Mouse (Mus musculus) hindbrain, postnatal 0 days (tissue): ENCODE measurements around the gene Ube2e1. TPM values are rescaled to one million over a fixed set of nuclear protein-coding genes. Genes with fewer than 3 reads are reported as not detected.

Source experiments
- ATAC-seq: fragments of 200-750 bp; cut with Nextera tagmentation; 2 replicates; pipeline ENCODE4 v1.8.0; 2017; ENCODE audit warnings: mild to moderate bottlenecking, moderate TSS enrichment, moderate library complexity
- DNase-seq: peaks from one replicate; pipeline ENCODE4 v3.0.0-alpha.2; 2015; ENCODE audit warnings: low spot score
- H3K27ac ChIP-seq: fragments of 300-500 bp; sonication (generic); 2 replicates; pipeline ENCODE4 v1.5.1; 2014; ENCODE audit warnings: mild to moderate bottlenecking
- H3K27me3 ChIP-seq: fragments of 300-500 bp; sonication (generic); 2 replicates; pipeline ENCODE4 v1.6.1; 2014; ENCODE audit warnings: low read length, mixed read lengths; ENCODE audit not compliant: insufficient read depth
- H3K36me3 ChIP-seq: fragments of 300-500 bp; sonication (generic); 2 replicates; pipeline ENCODE4 v1.6.1; 2014; ENCODE audit warnings: low read length, mixed read lengths; ENCODE audit not compliant: insufficient read depth
- H3K4me1 ChIP-seq: fragments of 300-500 bp; sonication (generic); 2 replicates; pipeline ENCODE4 v1.6.1; 2014; ENCODE audit warnings: antibody characterized with exemption, low read length, mixed read lengths; ENCODE audit not compliant: insufficient read depth
- H3K4me2 ChIP-seq: fragments of 300-500 bp; sonication (generic); 2 replicates; pipeline ENCODE4 v1.6.1; 2014; ENCODE audit warnings: low read depth, mild to moderate bottlenecking, low read length, moderate library complexity, mixed read lengths
- H3K4me3 ChIP-seq: fragments of 300-500 bp; sonication (generic); 2 replicates; pipeline ENCODE4 v1.5.1; 2014; ENCODE audit warnings: low read length
- H3K9ac ChIP-seq: fragments of 300-500 bp; sonication (generic); replicated peaks from 2 replicates; pipeline ENCODE4 v1.6.1; 2014; ENCODE audit warnings: mild to moderate bottlenecking, low read length, moderate library complexity, mixed read lengths
- H3K9me3 ChIP-seq: fragments of 300-500 bp; sonication (generic); 2 replicates; pipeline ENCODE4 v1.6.1; 2016; ENCODE audit warnings: low read length, mixed read lengths
- CTCF ChIP-seq: IDR thresholded peaks from 2 replicates; pipeline ENCODE4 v1.5.1; 2016; ENCODE audit warnings: antibody characterized with exemption, control low read depth, low read depth
- WGBS: fragments of 180-500 bp; shearing (Covaris S2); extraction: QIAGEN DNeasy Blood & Tissue Kit; methylation state at CpG from one replicate; pipeline ENCODE4 v1.1.7; 2014; 5-methylcytosine and 5-hydroxymethylcytosine counted together
- polyA plus RNA-seq: library from polyadenylated mRNA; unstranded; fragments of >200 nt; fragmentation: Nextera tagmentation; extraction: Ambion mirVana; gene quantifications from 2 replicates; pipeline ENCODE4 v1.2.1, GENCODE M21; 2015
- total RNA-seq: library from RNA; depleted of rRNA; stranded (reverse); fragments of >200 nt; gene quantifications from 2 replicates; pipeline ENCODE4 v1.2.3, GENCODE M21; 2014; rRNA removed

Ube2e1 gene
- total RNA-seq (33.5 and 38.8 TPM in 2 replicates), polyA plus RNA-seq (157 TPM in 2 replicates)

DNA sequence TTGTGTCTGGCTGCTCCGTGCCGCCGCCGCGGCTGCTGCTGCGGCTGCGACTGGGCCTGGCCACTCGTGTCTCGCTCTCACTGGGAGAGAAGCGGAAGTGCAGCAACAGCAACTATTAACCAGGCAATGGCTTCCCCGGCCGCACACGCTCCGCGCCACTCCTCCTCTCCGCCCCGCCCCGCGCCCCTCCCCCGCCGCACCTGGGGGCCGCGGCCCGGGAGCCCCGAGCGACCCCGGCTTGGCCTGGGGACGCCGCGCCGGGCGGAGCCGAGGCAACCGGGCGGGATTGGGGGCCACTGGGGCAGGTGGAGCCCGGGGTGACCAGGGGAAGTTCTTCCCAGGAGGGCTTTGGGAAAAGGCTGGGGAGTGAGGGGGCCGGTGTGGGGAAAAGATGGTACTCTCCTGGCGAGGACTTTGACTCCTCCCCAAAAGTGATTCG, at the start of gene Ube2e1:
Gene Ube2e1, minus strand, starts transcription at position 167 of the 439 bp plus-strand sequence.
- Histone ChIP-seq H3K9me3 (no peaks in the 10 kb centered on the region), H3K4me2 (peak within 1 kb of the TSS; percentile 77), H3K36me3 (no peaks in the 10 kb centered on the region), H3K27ac (peak within 1 kb of the TSS; percentile 86), H3K27me3 (no peaks in the 10 kb centered on the region), H3K4me3 (peak within 1 kb of the TSS; percentile 90), H3K4me1 (peaks cover 17% of the 10 kb centered on the region), H3K9ac (peak within 1 kb of the TSS; percentile 96)
- ATAC-seq, result peak; percentile 91
- under 1% methylated on average over 37 of the region's 39 CpGs for WGBS
- DNase-seq, result peak; percentile 82
- no peak for TF ChIP-seq CTCF

DNA sequence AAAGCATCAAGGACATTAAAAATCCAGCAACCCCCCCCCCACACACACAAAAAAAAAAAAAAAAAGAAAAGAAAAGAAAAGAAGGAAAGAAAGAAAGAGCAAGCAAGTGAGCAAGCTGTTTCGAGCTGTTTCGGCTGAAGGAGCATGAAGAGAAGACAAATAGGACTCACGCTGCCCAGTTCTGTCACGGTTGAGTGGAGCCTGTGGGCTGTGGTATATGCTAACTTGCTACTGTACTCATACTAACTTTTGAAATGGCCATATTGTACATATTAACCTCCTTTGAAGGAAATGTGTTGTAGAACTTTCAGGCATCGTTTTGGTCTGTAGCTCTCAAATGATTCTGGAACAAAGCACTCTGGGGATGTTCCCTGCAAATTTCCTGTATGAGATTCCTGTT, 48.2 kb upstream of the Ube2e1 start:
- DNase-seq (no peak), ATAC-seq (no peak)
- Histone ChIP-seq H3K27me3 (no peaks in the 10 kb centered on the region), H3K36me3 (no peaks in the 10 kb centered on the region), H3K9ac (no peak overlapping the region), H3K27ac (no peak overlapping the region), H3K9me3 (no peaks in the 10 kb centered on the region), H3K4me3 (no peak overlapping the region), H3K4me1 (no peaks in the 10 kb centered on the region), H3K4me2 (no peak overlapping the region)
- no peak for TF ChIP-seq CTCF
- 53% methylated on average over 5 of the region's 5 CpGs for WGBS

DNA sequence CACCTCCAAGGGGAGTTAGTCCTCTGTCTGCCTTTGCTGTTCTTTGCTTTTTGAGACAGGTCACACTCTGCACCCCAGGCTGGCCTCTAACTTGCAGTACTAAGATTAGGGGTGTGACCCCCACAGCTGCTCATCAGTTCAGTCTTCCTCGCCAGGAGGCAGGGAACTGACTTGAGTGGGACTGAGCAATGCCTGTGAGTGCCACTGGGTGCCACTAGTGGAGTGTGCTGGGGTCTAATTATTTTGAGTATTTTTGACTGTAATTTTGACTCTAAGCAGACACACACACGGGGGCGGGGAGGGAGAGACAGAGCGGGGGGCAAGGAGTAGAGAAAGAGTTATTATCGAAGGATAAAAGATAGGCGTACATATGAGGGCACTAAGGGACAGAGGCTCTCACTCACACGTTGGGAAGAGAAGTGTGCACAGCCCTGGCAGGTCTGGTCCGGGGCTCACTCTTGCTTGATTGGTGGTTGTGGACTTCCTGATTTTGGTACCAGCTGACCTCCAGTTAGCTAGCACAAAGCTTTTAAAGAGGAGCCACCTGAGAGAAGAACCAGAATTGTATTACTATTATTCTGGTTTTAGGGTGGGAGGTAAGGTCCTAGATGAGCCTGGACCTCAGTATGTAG, 46.4 kb upstream of the Ube2e1 start:
- DNase-seq (peak; percentile 56), ATAC-seq (peak; percentile 82)
- Histone ChIP-seq H3K27ac (no peak overlapping the region), H3K36me3 (no peaks in the 10 kb centered on the region), H3K9me3 (no peaks in the 10 kb centered on the region), H3K27me3 (no peaks in the 10 kb centered on the region), H3K4me2 (no peak overlapping the region), H3K9ac (no peak overlapping the region), H3K4me1 (no peaks in the 10 kb centered on the region), H3K4me3 (no peak overlapping the region)
- peak; percentile 75 for TF ChIP-seq CTCF
- 63% methylated on average over 8 of the region's 8 CpGs for WGBS

DNA sequence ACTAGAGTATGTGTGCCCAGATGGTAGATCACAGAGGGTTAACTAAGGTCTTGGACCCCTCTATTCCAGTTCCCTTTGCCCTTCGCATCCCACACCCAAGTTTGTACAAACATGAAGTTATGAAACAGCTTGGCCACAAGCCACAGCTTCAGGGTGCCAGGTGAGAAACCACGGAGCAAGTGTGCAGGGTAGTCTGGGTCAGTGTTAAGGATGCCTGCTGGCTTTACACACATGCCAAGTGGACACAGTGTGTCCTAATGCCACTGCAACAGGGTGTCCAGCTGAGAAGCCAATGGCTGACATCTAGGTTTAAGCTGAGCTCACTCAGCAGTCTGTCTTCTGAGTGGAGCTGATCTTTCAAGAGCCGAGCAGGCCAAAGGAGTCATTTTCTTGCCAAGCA, 44.5 kb upstream of the Ube2e1 start:
- Histone ChIP-seq H3K36me3 (no peaks in the 10 kb centered on the region), H3K9me3 (no peaks in the 10 kb centered on the region), H3K27me3 (no peaks in the 10 kb centered on the region), H3K27ac (no peak overlapping the region), H3K9ac (no peak overlapping the region), H3K4me2 (no peak overlapping the region), H3K4me3 (no peak overlapping the region), H3K4me1 (no peaks in the 10 kb centered on the region)
- no peak for TF ChIP-seq CTCF
- ATAC-seq (no peak), DNase-seq (no peak)
- WGBS, result 51% methylated on average over 3 of the region's 3 CpGs

DNA sequence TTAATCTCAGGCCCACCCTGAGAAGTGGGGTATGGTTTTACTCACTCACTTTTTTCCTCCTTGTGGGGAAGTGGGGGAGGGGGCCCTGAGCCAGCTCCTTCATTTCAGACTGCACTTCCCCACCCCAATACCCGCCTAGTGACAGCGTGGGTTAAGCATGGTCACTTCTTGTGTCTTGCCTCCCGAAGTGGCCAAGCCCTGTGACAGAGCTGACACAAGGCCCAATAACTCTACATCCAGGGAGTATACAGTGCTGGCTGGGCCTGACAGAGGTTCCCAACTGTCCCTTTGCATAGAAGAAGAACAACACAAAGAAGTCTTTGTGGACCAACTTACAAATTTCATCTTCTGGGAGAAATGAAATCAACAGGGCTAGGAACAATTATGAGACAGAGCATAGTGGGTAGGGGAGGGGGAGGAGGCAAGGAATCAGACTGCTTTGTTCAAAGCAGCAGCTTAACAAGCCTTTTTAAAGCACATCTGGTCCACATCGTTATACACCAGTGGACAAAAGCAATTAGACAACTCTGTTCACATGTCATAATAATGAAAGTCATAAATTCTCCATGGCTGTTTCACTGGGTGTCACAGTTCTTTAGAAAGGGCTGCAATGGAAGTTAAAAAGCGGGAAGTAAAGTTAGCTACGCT, 42.2 kb upstream of the Ube2e1 start:
- no peak for DNase-seq
- H3K9ac ChIP-seq, result no peak overlapping the region
- no peak for TF ChIP-seq CTCF
- 47% methylated on average over 6 of the region's 6 CpGs for WGBS
- H3K4me2 ChIP-seq, result no peak overlapping the region
- H3K9me3 ChIP-seq, result no peaks in the 10 kb centered on the region
- H3K27ac ChIP-seq, result no peak overlapping the region
- H3K4me1 ChIP-seq, result no peaks in the 10 kb centered on the region
- no peak overlapping the region for H3K4me3 ChIP-seq
- no peaks in the 10 kb centered on the region for H3K36me3 ChIP-seq
- H3K27me3 ChIP-seq, result no peaks in the 10 kb centered on the region
- 0 out of 2 replicates have a peak, but pooled peaks have one; percentile 42 for ATAC-seq

DNA sequence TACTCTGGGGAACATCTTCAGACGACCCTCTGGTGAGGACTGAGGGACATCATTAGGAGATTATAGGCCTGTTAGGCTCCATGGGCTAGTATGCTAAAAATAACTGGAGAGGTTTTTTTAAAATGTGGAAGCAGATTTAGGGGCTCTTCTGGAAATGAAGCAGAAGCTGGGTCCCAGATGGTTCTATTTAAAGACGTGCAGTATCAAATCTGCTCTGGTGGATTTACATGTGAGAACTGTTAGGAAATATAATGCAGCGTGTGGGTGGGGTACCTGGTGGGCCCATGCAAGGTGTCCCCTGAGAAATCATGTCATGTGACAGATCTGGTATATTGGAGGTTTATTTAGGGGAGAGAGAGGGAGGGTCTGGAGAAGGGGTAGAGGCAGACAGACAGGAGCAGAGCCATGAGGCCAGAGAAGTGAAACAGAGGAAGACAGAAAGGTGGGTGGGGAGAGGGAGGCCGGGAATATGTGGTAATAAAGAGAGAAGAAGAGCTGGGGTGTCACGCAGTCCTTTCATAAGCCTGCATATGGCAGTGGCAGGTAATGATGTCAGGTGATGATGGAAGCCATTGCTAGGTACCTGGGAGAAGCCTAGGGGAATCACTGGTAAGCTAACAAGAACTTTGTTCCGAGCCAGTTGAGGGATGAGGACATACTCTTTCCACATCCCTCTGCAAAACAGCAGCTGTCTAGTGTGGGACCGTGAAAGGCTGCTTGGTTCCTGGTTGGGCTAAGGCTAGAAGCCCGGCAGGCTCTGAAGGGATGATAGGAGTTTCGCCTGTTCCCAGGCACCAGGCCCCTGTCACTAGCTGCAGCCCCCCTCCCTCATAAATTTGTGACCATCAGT, 41.3 kb upstream of the Ube2e1 start:
- H3K4me2 ChIP-seq, result no peak overlapping the region
- ATAC-seq (peak; percentile 16; the same call in 1 of the 2 replicates), DNase-seq (no peak)
- no peak overlapping the region for H3K9ac ChIP-seq
- no peaks in the 10 kb centered on the region for H3K4me1 ChIP-seq
- no peaks in the 10 kb centered on the region for H3K9me3 ChIP-seq
- no peak for TF ChIP-seq CTCF
- H3K27me3 ChIP-seq, result no peaks in the 10 kb centered on the region
- no peak overlapping the region for H3K4me3 ChIP-seq
- WGBS, result 82% methylated on average over 9 of the region's 9 CpGs
- no peaks in the 10 kb centered on the region for H3K36me3 ChIP-seq
- H3K27ac ChIP-seq, result no peak overlapping the region
